Mouse (Mus musculus) frontal cortex, adult (tissue): ENCODE measurements around the gene Pold2.
"Not testable (repeated sequence)": the region's sequence is repeated elsewhere in the genome, so short reads cannot be mapped to it uniquely, and the experiment has no call there.

Source experiments
- ATAC-seq: cut with Nextera tagmentation; 2 replicates; pipeline ENCODE4 v1.9.2; 2017; ENCODE audit warnings: mild to moderate bottlenecking, moderate library complexity, mixed read lengths; ENCODE audit not compliant: low TSS enrichment

The Pold2 gene

GRCm38 (mm10) chr11:5898531-5898930 is 20.4 kb upstream of the Pold2 start, which contains the start of gene Myl7:
Gene Myl7, minus strand, starts transcription at chr11:5898782.
- ATAC-seq = no peak

GRCm38 (mm10) chr11:5897839-5898238 is 19.7 kb upstream of the Pold2 start:
- no peak for ATAC-seq

- ATAC-seq = no peak
These were observed 19.1 kb upstream of the Pold2 start for GRCm38 (mm10) chr11:5897230-5897629.

- no peak for ATAC-seq
These were observed 15.7 kb upstream of the Pold2 start for GRCm38 (mm10) chr11:5893807-5894206.

- ATAC-seq = 0 out of 2 replicates have a peak, but pooled peaks have one; percentile 55
These were observed 14.8 kb upstream of the Pold2 start for GRCm38 (mm10) chr11:5892810-5893368.

GRCm38 (mm10) chr11:5892151-5892591 is 14.1 kb upstream of the Pold2 start:
- no peak for ATAC-seq

- ATAC-seq = not testable (repeated sequence)
These were observed 10.5 kb upstream of the Pold2 start for GRCm38 (mm10) chr11:5888563-5888962.

GRCm38 (mm10) chr11:5887250-5887649 is 9.2 kb upstream of the Pold2 start:
- no peak for ATAC-seq

- peak; percentile 82; the same call in 1 of the 2 replicates for ATAC-seq
These were observed 8.1 kb upstream of the Pold2 start for GRCm38 (mm10) chr11:5886187-5886586.

GRCm38 (mm10) chr11:5882518-5882917 is 4.4 kb upstream of the Pold2 start:
- ATAC-seq = no peak

- ATAC-seq = no peak
These were observed 1.8 kb upstream of the Pold2 start for GRCm38 (mm10) chr11:5879905-5880304.

GRCm38 (mm10) chr11:5878661-5879060 is 569 bp upstream of the Pold2 start:
- ATAC-seq = no peak

- no peak for ATAC-seq
These were observed 671 bp downstream of the Pold2 start for GRCm38 (mm10) chr11:5877421-5877820.

GRCm38 (mm10) chr11:5873192-5873591 is 4.9 kb downstream of the Pold2 start:
- ATAC-seq = no peak

GRCm38 (mm10) chr11:5872707-5873106 is 5.4 kb downstream of the Pold2 start:
- ATAC-seq = no peak

GRCm38 (mm10) chr11:5870069-5870468 is 8.0 kb downstream of the Pold2 start:
- no peak for ATAC-seq

- ATAC-seq = no peak
These were observed 8.8 kb downstream of the Pold2 start for GRCm38 (mm10) chr11:5869331-5869730.

- no peak for ATAC-seq
These were observed 9.8 kb downstream of the Pold2 start for GRCm38 (mm10) chr11:5868324-5868723.

GRCm38 (mm10) chr11:5867196-5867595 is 10.9 kb downstream of the Pold2 start:
- ATAC-seq = no peak; the same call in 1 of the 2 replicates

- no peak for ATAC-seq
These were observed 15.5 kb downstream of the Pold2 start for GRCm38 (mm10) chr11:5862394-5863105.

GRCm38 (mm10) chr11:5861678-5862393 is 16.3 kb downstream of the Pold2 start, which contains the start of gene Aebp1:
Gene Aebp1, plus strand, starts transcription at chr11:5861947.
- ATAC-seq = no peak

- ATAC-seq = no peak
These were observed 17.5 kb downstream of the Pold2 start for GRCm38 (mm10) chr11:5860639-5861038.
